Mouse (Mus musculus): ENCODE measurements at regions not wholly inside any gene's neighbourhood (a gene's known extent, or its start where the extent isn't known, plus 50 kb on each side); places are given as distances from the start of the nearest gene placed in this dataset.

GRCm38 (mm10) chr4:88941955-88942354, 62.0 kb upstream of the Ifne start:
- DNase-seq (ENCODE audit: low spot score in 2 of 2) = no peak

GRCm38 (mm10) chr4:88940670-88941069, 60.7 kb upstream of the Ifne start:
- DNase-seq (ENCODE audit: low spot score in 2 of 2) = no peak

GRCm38 (mm10) chr4:88939397-88939796, 59.4 kb upstream of the Ifne start:
- DNase-seq (ENCODE audit: low spot score in 2 of 2) = no peak

- DNase-seq (ENCODE audit: low spot score in 2 of 2) = no peak
Observed at GRCm38 (mm10) chr4:88938712-88939032, 58.7 kb upstream of the Ifne start.

GRCm38 (mm10) chr4:88937866-88938711, 58.1 kb upstream of the Ifne start:
- DNase-seq (ENCODE audit: low spot score in 2 of 2) = peak; percentile 37 to 39

GRCm38 (mm10) chr4:88936976-88937375, 57.0 kb upstream of the Ifne start:
- no peak for DNase-seq (ENCODE audit: low spot score in 2 of 2)

- no peak for DNase-seq (ENCODE audit: low spot score in 2 of 2)
Observed at GRCm38 (mm10) chr4:88935901-88936300, 55.9 kb upstream of the Ifne start.

- DNase-seq (ENCODE audit: low spot score in 2 of 2) = no peak
Observed at GRCm38 (mm10) chr4:88935316-88935715, 55.3 kb upstream of the Ifne start.

GRCm38 (mm10) chr4:88934266-88935025, 54.4 kb upstream of the Ifne start:
- DNase-seq (ENCODE audit: low spot score in 2 of 2) = no peak

GRCm38 (mm10) chr4:88931217-88931616, 51.2 kb upstream of the Ifne start:
- DNase-seq (ENCODE audit: low spot score in 2 of 2) = no peak

Measured in right cerebral cortex, postnatal 36 days (tissue).